Mouse (Mus musculus) neutrophil, adult 5-6 weeks (primary cell): ENCODE data around the gene Spop. TPM values are rescaled to one million over a fixed set of nuclear protein-coding genes. Genes with fewer than 3 reads are reported as not detected.
"Not testable (repeated sequence)": the region's sequence is repeated elsewhere in the genome, so short reads cannot be mapped to it uniquely, and the experiment has no call there.

Source experiments
- ATAC-seq: fragments of 151-379, 151-347 bp; 2 replicates; pipeline ENCODE4 v1.8.0; 2017; ENCODE audit warnings: mild to moderate bottlenecking, moderate TSS enrichment; ENCODE audit not compliant: insufficient number of reproducible peaks, poor library complexity, low FRiP score, severe bottlenecking; ENCODE audit errors: extremely low read depth
- total RNA-seq: library from RNA; stranded (forward); fragments of 200-1000 nt; gene quantifications from 2 replicates; pipeline ENCODE4 v1.2.3, GENCODE M21; 2017

The Spop gene
- total RNA-seq, 1 experiment from 2014 or later: 104 TPM

- no peak for ATAC-seq
These were observed 26.5 kb upstream of the Spop start for GRCm38 (mm10) chr11:95387354-95387753.

GRCm38 (mm10) chr11:95389006-95389405 is 24.9 kb upstream of the Spop start:
- ATAC-seq: no peak

- no peak for ATAC-seq
These were observed 23.5 kb upstream of the Spop start for GRCm38 (mm10) chr11:95390420-95390819.

GRCm38 (mm10) chr11:95391201-95391600 is 22.7 kb upstream of the Spop start:
- no peak for ATAC-seq

GRCm38 (mm10) chr11:95391743-95392142 is 22.1 kb upstream of the Spop start:
- no peak for ATAC-seq

GRCm38 (mm10) chr11:95392223-95392667 is 21.6 kb upstream of the Spop start:
- ATAC-seq: no peak

GRCm38 (mm10) chr11:95392708-95393499 is 21.0 kb upstream of the Spop start:
- no peak for ATAC-seq

GRCm38 (mm10) chr11:95393500-95393816 is 20.4 kb upstream of the Spop start:
- ATAC-seq: no peak

GRCm38 (mm10) chr11:95394112-95394511 is 19.8 kb upstream of the Spop start:
- ATAC-seq: no peak

- no peak for ATAC-seq
These were observed 17.3 kb upstream of the Spop start for GRCm38 (mm10) chr11:95396548-95396947.

- ATAC-seq: peak; percentile 62
These were observed 15.7 kb upstream of the Spop start for GRCm38 (mm10) chr11:95397843-95398835.

- no peak for ATAC-seq
These were observed 14.3 kb upstream of the Spop start for GRCm38 (mm10) chr11:95399520-95400020.

GRCm38 (mm10) chr11:95401568-95401967 is 12.3 kb upstream of the Spop start:
- ATAC-seq: no peak

- ATAC-seq: no peak
These were observed 11.7 kb upstream of the Spop start for GRCm38 (mm10) chr11:95402196-95402595.

GRCm38 (mm10) chr11:95402658-95403101 is 11.2 kb upstream of the Spop start:
- ATAC-seq: no peak

GRCm38 (mm10) chr11:95403382-95404340 is 10.2 kb upstream of the Spop start:
- no peak for ATAC-seq

- ATAC-seq: no peak
These were observed 8.1 kb upstream of the Spop start for GRCm38 (mm10) chr11:95405771-95406170.

- ATAC-seq: not testable (repeated sequence)
These were observed 7.5 kb upstream of the Spop start for GRCm38 (mm10) chr11:95406398-95406797.
